Mouse (Mus musculus): Measurements from ENCODE around the gene Gm11172. TPM values are rescaled to one million over a fixed set of nuclear protein-coding genes. Genes with fewer than 3 reads are reported as not detected.

The Gm11172 gene
- total and polyA plus RNA-seq, 3 experiments: not detected

GRCm38 (mm10) chr16:10783883-10784792, 28.6 kb upstream of the Gm11172 start:
- Histone ChIP-seq H3K9ac (ENCODE audit: insufficient read depth, low read depth) (peak overlapping the region; percentile 89), H3K9me3 (replicated peaks; ENCODE audit: low read length) (no peaks in the 10 kb centered on the region), H3K4me2 (ENCODE audit: insufficient read depth, low read depth, poor library complexity, severe bottlenecking) (peak overlapping the region; percentile 52), H3K36me3 (replicated peaks in 1 of 2; ENCODE audit: control insufficient read depth in 1 of 2, insufficient read depth in 1 of 2, low read length in 1 of 2) (peaks cover 0 to 24% of the 10 kb centered on the region in 2 experiments), H3K27ac (ENCODE audit: insufficient read depth, low read depth) (peak overlapping the region; percentile 89), H3K4me1 (ENCODE audit: control insufficient read depth in 1 of 2, insufficient read depth in 2 of 2) (peaks cover 35 to 59% of the 10 kb centered on the region in 2 experiments), H3K79me2 (replicated peaks; ENCODE audit: control insufficient read depth, extremely low read depth, insufficient read depth, poor library complexity, severe bottlenecking) (peaks cover 16% of the 10 kb centered on the region), H3K27me3 (replicated peaks) (no peaks in the 10 kb centered on the region), H3K4me3 (replicated peaks in 1 of 3; ENCODE audit: low read depth in 2 of 3, low read length in 2 of 3, poor library complexity in 1 of 3) (peak overlapping the region; percentile 84 to 99 (median 96))
- in situ Hi-C loops (cut with MboI; ENCODE audit: low pct_ligation_motif_present, low pct_unique_long_range_greater_than_20kb, low sequenced_read_pairs) (loop anchor here (5.0 kb wide), 1 partner anchor 37 kb away; no protein-coding TSS in a partner anchor), dilution Hi-C loops (cut with MboI; ENCODE audit: extremely low pct_ligation_motif_present, extremely low pct_unique_long_range_greater_than_20kb, low sequenced_read_pairs) (no loop called here)
- peak; percentile 38 for DNase-seq (ENCODE audit: extremely low read depth)
- TF ChIP-seq MYC (IDR thresholded peaks at IDR 0.05; ENCODE audit: low read depth, low read length) (peak; percentile 56; the same call in 1 of the 2 replicates), SIN3A (IDR thresholded peaks at IDR 0.05; ENCODE audit: low read length) (0 out of 2 replicates have a peak, but pooled peaks have one; percentile 62), MAX (IDR thresholded peaks at IDR 0.05; ENCODE audit: low read length) (peak; percentile 33), ZMIZ1 (IDR thresholded peaks at IDR 0.05; ENCODE audit: low read depth, low read length) (peak; percentile 76; the same call in 1 of the 2 replicates), MAZ (IDR thresholded peaks at IDR 0.05; ENCODE audit: low read depth, low read length) (0 out of 2 replicates have a peak, but pooled peaks have one; percentile 22), BHLHE40 (IDR thresholded peaks at IDR 0.05; ENCODE audit: low read depth, low read length) (peak; percentile 78), CTCF (conservative IDR thresholded peaks at IDR 0.05 in 1 of 2, IDR thresholded peaks at IDR 0.05 in 1 of 2; ENCODE audit: low read depth in 2 of 2, low read length in 2 of 2) (peak in 1 of 2 experiments; percentile 36; a peak in 2 of 4 replicates), RCOR1 (conservative IDR thresholded peaks at IDR 0.05; ENCODE audit: low read depth, low read length) (no peak; the same call in 1 of the 2 replicates), UBTF (IDR thresholded peaks at IDR 0.05; ENCODE audit: low read depth, low read length) (0 out of 2 replicates have a peak, but pooled peaks have one; percentile 53), USF1 (IDR thresholded peaks at IDR 0.05; ENCODE audit: low read depth, low read length) (no peak), CHD2 (IDR thresholded peaks at IDR 0.05; ENCODE audit: low read length) (no peak), MXI1 (IDR thresholded peaks at IDR 0.05; ENCODE audit: low read depth, low read length) (peak; percentile 79), TBP (conservative IDR thresholded peaks at IDR 0.05; ENCODE audit: low read depth, low read length) (no peak)

GRCm38 (mm10) chr16:10784793-10785370, 27.8 kb upstream of the Gm11172 start:
- H3K9ac ChIP-seq (ENCODE audit: insufficient read depth, low read depth): peak overlapping the region; percentile 89
- H3K4me2 ChIP-seq (ENCODE audit: insufficient read depth, low read depth, poor library complexity, severe bottlenecking): peak overlapping the region; percentile 52; the same call in 1 of the 2 replicates
- H3K27ac ChIP-seq (ENCODE audit: insufficient read depth, low read depth): peak overlapping the region; percentile 89
- dilution Hi-C loops (cut with MboI; ENCODE audit: extremely low pct_ligation_motif_present, extremely low pct_unique_long_range_greater_than_20kb, low sequenced_read_pairs) (no loop called here), in situ Hi-C loops (cut with MboI; ENCODE audit: low pct_ligation_motif_present, low pct_unique_long_range_greater_than_20kb, low sequenced_read_pairs) (loop anchor here (5.0 kb wide), 3 partner anchors 38 to 213 kb away; no protein-coding TSS in a partner anchor)
- no peaks in the 10 kb centered on the region for H3K9me3 ChIP-seq (replicated peaks; ENCODE audit: low read length)
- H3K4me1 ChIP-seq (ENCODE audit: control insufficient read depth in 1 of 2, insufficient read depth in 2 of 2): peaks cover 39 to 60% of the 10 kb centered on the region in 2 experiments
- DNase-seq (ENCODE audit: extremely low read depth): peak; percentile 95
- peak overlapping the region; percentile 84 to 99 (median 96) for H3K4me3 ChIP-seq (replicated peaks in 1 of 3; ENCODE audit: low read depth in 2 of 3, low read length in 2 of 3, poor library complexity in 1 of 3)
- peaks cover 16% of the 10 kb centered on the region for H3K79me2 ChIP-seq (replicated peaks; ENCODE audit: control insufficient read depth, extremely low read depth, insufficient read depth, poor library complexity, severe bottlenecking)
- H3K27me3 ChIP-seq (replicated peaks): no peaks in the 10 kb centered on the region
- H3K36me3 ChIP-seq (replicated peaks in 1 of 2; ENCODE audit: control insufficient read depth in 1 of 2, insufficient read depth in 1 of 2, low read length in 1 of 2): peaks cover 0 to 24% of the 10 kb centered on the region in 2 experiments
- TF ChIP-seq POLR2AphosphoS2 (IDR thresholded peaks at IDR 0.05; ENCODE audit: low read depth, low read length): peak; percentile 73; the same call in 1 of the 2 replicates
- TF ChIP-seq HCFC1 (IDR thresholded peaks at IDR 0.05; ENCODE audit: low read depth, low read length): no peak
- TF ChIP-seq KAT2A (IDR thresholded peaks at IDR 0.05; ENCODE audit: insufficient replicate concordance, low read length): peak; percentile 68; the same call in 1 of the 2 replicates
- TF ChIP-seq EP300 (IDR thresholded peaks at IDR 0.05; ENCODE audit: low read length): no peak
- peak; percentile 60; the same call in 1 of the 2 replicates for TF ChIP-seq ELF1 (IDR thresholded peaks at IDR 0.05; ENCODE audit: low read depth, low read length)
- TF ChIP-seq ZC3H11A (IDR thresholded peaks at IDR 0.05; ENCODE audit: low read depth, low read length): peak; percentile 58; the same call in 1 of the 2 replicates
- no peak; the same call in 1 of the 2 replicates for TF ChIP-seq IRF4 (IDR thresholded peaks at IDR 0.05; ENCODE audit: low read depth, low read length)
- TF ChIP-seq POLR2A (IDR thresholded peaks at IDR 0.05; ENCODE audit: low read depth, low read length): peak; percentile 83
- peak; percentile 77 for TF ChIP-seq RAD21 (IDR thresholded peaks at IDR 0.05; ENCODE audit: low read depth, low read length)
- peak; percentile 94 for TF ChIP-seq MXI1 (IDR thresholded peaks at IDR 0.05; ENCODE audit: low read depth, low read length)
- no peak for TF ChIP-seq USF1 (IDR thresholded peaks at IDR 0.05; ENCODE audit: low read depth, low read length)
- no peak for TF ChIP-seq USF2 (conservative IDR thresholded peaks at IDR 0.05; ENCODE audit: low read depth, low read length)
- no peak for TF ChIP-seq ZKSCAN1 (IDR thresholded peaks at IDR 0.05; ENCODE audit: borderline replicate concordance, low read depth, low read length)
- no peak for TF ChIP-seq JUND (conservative IDR thresholded peaks at IDR 0.05; ENCODE audit: low read depth, low read length)
- TF ChIP-seq E2F4 (IDR thresholded peaks at IDR 0.05; ENCODE audit: insufficient replicate concordance, low read depth, low read length): no peak; the same call in 1 of the 2 replicates
- peak; percentile 14; the same call in 1 of the 2 replicates for TF ChIP-seq MAZ (IDR thresholded peaks at IDR 0.05; ENCODE audit: low read depth, low read length)
- TF ChIP-seq MYC (IDR thresholded peaks at IDR 0.05; ENCODE audit: low read depth, low read length): peak; percentile 36; the same call in 1 of the 2 replicates
- peak; percentile 64; the same call in 1 of the 2 replicates for TF ChIP-seq TBP (conservative IDR thresholded peaks at IDR 0.05; ENCODE audit: low read depth, low read length)
- TF ChIP-seq BHLHE40 (IDR thresholded peaks at IDR 0.05; ENCODE audit: low read depth, low read length): peak; percentile 18; the same call in 1 of the 2 replicates
- TF ChIP-seq PAX5 (IDR thresholded peaks at IDR 0.05; ENCODE audit: low read length): no peak
- TF ChIP-seq CHD2 (IDR thresholded peaks at IDR 0.05; ENCODE audit: low read length): 0 out of 2 replicates have a peak, but pooled peaks have one; percentile 6

Data from CH12.LX (cell line).